Mouse (Mus musculus) adrenal gland, adult 8-10 months (tissue): ENCODE data around the gene Jag1. TPM values are rescaled to one million over a fixed set of nuclear protein-coding genes. Genes with fewer than 3 reads are reported as not detected.

Source experiments
- DNase-seq: peaks from one replicate; pipeline ENCODE4 v3.0.0; 2022
- total RNA-seq, 4 experiments: library from RNA; stranded (reverse); gene quantifications; 2 replicates each; pipeline ENCODE4 v1.2.4; 2022

Jag1 gene
- total RNA-seq, 4 experiments from 2014 or later, result 10.0 to 13.4 (median 12.6) TPM

GRCm38 (mm10) chr2:137049906-137050305, 66.5 kb downstream of the Jag1 start:
- no peak for DNase-seq

DNA sequence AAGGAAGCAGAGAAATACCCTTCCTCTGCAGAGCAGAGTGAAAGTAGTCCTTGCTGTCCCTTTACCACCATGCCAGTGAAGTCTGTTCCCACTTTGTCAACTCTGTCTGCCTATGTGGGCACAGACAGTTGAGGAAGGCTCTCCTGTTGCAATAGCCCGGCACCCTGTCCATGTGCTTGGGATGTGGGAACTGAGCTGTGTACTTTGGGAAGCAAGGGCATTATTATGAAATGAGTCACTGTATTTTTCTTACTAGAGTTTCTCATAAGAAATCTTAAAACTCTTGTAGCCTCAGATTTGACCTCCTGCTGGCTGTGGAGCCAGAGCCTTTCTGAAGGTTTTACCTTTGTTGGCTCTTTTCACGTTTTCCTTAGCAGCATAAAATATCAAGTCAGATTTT, 67.1 kb downstream of the Jag1 start:
- no peak for DNase-seq

DNA sequence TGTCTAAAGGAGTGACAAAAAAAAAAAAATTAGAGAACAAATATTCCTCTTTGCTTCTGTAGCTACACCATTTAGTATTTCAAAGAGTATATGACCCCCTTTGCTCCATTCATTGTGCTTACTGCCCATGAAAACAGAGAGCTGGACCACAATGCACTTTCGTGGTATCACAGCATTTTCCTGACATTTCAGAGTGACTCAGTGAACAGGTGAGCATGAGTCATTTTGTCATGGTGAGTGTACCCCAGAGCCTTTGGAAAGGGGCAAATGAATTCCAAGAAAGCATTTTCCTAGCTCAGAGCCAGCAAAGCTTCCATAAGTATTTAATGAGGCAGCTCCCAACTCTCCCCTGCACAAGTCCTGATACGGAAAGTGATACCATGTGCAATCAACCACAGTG, 72.3 kb downstream of the Jag1 start:
- no peak for DNase-seq

Other genes starting within 250 kb of the Jag1 start
- 10 to 100 TPM in 2 of 4 experiments, 1 to 10 TPM in 1, not detected in 1; 6.7 to 19.6 (median 15.6) TPM for gene AL731706.2, start 231.0 kb downstream of the Jag1 start, total RNA-seq
- 1 to 10 TPM; 6.5 to 8.8 (median 7.3) TPM for gene Slx4ip, start 225.4 kb downstream of the Jag1 start, total RNA-seq
- gene AL731706.1, start 225.3 kb downstream of the Jag1 start, total RNA-seq, result 10 to 100 TPM in 3 of 4 experiments, 1 to 10 TPM in 1; 7.0 to 16.9 (median 16.2) TPM
- gene Mkks, start 225.3 kb downstream of the Jag1 start, total RNA-seq, result 10 to 100 TPM; 12.5 to 27.4 (median 22.2) TPM